ENCODE assay signal across 14 mouse cellular contexts in the genomic region with DNA sequence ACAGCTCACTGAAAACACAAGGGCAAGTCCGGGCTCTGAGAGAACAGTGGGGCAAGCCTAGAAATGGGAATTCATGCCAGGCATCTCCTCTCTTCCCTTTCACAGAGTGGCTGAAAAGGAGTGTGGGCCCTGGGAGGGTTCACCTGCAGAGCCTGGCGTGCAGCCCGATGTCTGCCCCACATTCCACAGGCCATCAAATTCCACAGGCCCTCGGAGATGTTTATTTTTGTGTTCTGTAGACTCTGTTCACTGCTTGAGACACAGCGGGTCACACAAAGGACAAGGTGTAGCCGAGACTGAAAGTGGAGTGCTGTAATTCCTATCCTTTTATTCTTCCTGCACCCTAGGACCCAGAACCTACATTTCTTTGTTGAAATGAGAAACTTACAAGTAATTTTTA. TPM values are rescaled to one million over a fixed set of nuclear protein-coding genes. Genes with fewer than 3 reads are reported as not detected.
A peak's percentile ranks its signal among the peaks of the same experiment; 100 is the strongest.
DNase-seq lines count a peak whose midpoint lies in the region; ATAC-seq and TF ChIP-seq lines count a peak whose summit lies in the region.
"Had no signal": no experiment of that assay in that cellular context is flagged by ENCODE, and none has a peak within 500 bp of the region (broad histone marks: within the 10 kb centered on the region; RNA-seq: fewer than 3 reads in every experiment).

No protein-coding gene starts in this region.

- H3K9ac ChIP-seq in intestine, embryonic 15.5 days: no peak overlapping the region
- H3K9ac ChIP-seq in intestine, postnatal 0 days (ENCODE audit: low read depth, low read length): no peak overlapping the region
- H3K9ac ChIP-seq: embryonic facial prominence, embryonic 15.5 days; forebrain, embryonic 15.5 days; hindbrain, embryonic 13.5 days; liver, embryonic 12.5 days had no signal

- WGBS in intestine, embryonic 15.5 days: 34% methylated on average over 6 of the region's 6 CpGs
- WGBS in intestine, postnatal 0 days: 35% methylated on average over 6 of the region's 6 CpGs
- 43% methylated on average over 6 of the region's 6 CpGs for WGBS in kidney, adult 2 months

- no peaks in the 10 kb centered on the region for H3K9me3 ChIP-seq in intestine, embryonic 15.5 days
- no peaks in the 10 kb centered on the region for H3K9me3 ChIP-seq in intestine, postnatal 0 days (ENCODE audit: control insufficient read depth)
- H3K9me3 ChIP-seq: embryonic facial prominence, embryonic 15.5 days; forebrain, embryonic 15.5 days; hindbrain, embryonic 13.5 days; liver, embryonic 12.5 days; midbrain, embryonic 10.5 days had no signal

- H3K4me3 ChIP-seq in intestine, embryonic 15.5 days (replicated peaks): no peak overlapping the region
- no peak overlapping the region for H3K4me3 ChIP-seq in intestine, postnatal 0 days (ENCODE audit: low read depth, low read length)
- H3K4me3 ChIP-seq in kidney, adult 2 months (ENCODE audit: insufficient read depth, low read depth, low read length): no peak overlapping the region
- H3K4me3 ChIP-seq: embryonic facial prominence, embryonic 15.5 days; forebrain, embryonic 15.5 days; hindbrain, embryonic 13.5 days; liver, embryonic 12.5 days; midbrain, embryonic 10.5 days had no signal

- ATAC-seq in intestine, embryonic 15.5 days: peak; percentile 48; the same call in 1 of the 2 replicates
- ATAC-seq in intestine, postnatal 0 days: no peak
- ATAC-seq in frontal cortex, adult (ENCODE audit: low TSS enrichment): no peak
- ATAC-seq: forebrain, embryonic 15.5 days; liver, embryonic 12.5 days had no signal

- H3K4me2 ChIP-seq in intestine, embryonic 15.5 days (replicated peaks): no peak overlapping the region
- H3K4me2 ChIP-seq in intestine, postnatal 0 days (replicated peaks; ENCODE audit: low read depth): no peak overlapping the region
- H3K4me2 ChIP-seq: embryonic facial prominence, embryonic 15.5 days; forebrain, embryonic 15.5 days; hindbrain, embryonic 13.5 days; liver, embryonic 12.5 days had no signal

- no peaks in the 10 kb centered on the region for H3K27me3 ChIP-seq in intestine, embryonic 15.5 days (replicated peaks)
- H3K27me3 ChIP-seq in intestine, postnatal 0 days (replicated peaks; ENCODE audit: control insufficient read depth, insufficient read depth, low read length): no peaks in the 10 kb centered on the region
- H3K27me3 ChIP-seq in kidney, adult 2 months (replicated peaks; ENCODE audit: control insufficient read depth, insufficient read depth, low read length): no peaks in the 10 kb centered on the region
- H3K27me3 ChIP-seq: embryonic facial prominence, embryonic 15.5 days; forebrain, embryonic 15.5 days; hindbrain, embryonic 13.5 days; liver, embryonic 12.5 days had no signal

- no peak for TF ChIP-seq CTCF in intestine, postnatal 0 days (IDR thresholded peaks at IDR 0.05; ENCODE audit: low read depth)
- TF ChIP-seq CTCF in kidney, adult 2 months (conservative IDR thresholded peaks at IDR 0.05; ENCODE audit: insufficient read depth, insufficient read length, low read depth, low read length): no peak

- DNase-seq in kidney, adult 2 months: peak; percentile 93
- DNase-seq in kidney, postnatal 36 days: peak; percentile 85 to 90
- peak; percentile 72 for DNase-seq in lung, postnatal 36 days
- no peak for DNase-seq in spleen, postnatal 10 days (ENCODE audit: low spot score in 2 of 2)
- DNase-seq: adrenal gland, adult 8-10 months; gastrocnemius, postnatal 25 days had no signal

- no peak for TF ChIP-seq POLR2A in kidney, adult 2 months (IDR thresholded peaks at IDR 0.05; ENCODE audit: low read depth, low read length)

- H3K36me3 ChIP-seq in intestine, embryonic 15.5 days: no peaks in the 10 kb centered on the region
- H3K36me3 ChIP-seq in intestine, postnatal 0 days (ENCODE audit: control insufficient read depth, insufficient read depth): no peaks in the 10 kb centered on the region
- no peaks in the 10 kb centered on the region for H3K36me3 ChIP-seq in kidney, adult 2 months (ENCODE audit: control insufficient read depth, insufficient read depth, low read length)
- H3K36me3 ChIP-seq: embryonic facial prominence, embryonic 15.5 days; forebrain, embryonic 15.5 days; hindbrain, embryonic 13.5 days; liver, embryonic 12.5 days; midbrain, embryonic 10.5 days had no signal

- H3K27ac ChIP-seq in intestine, embryonic 15.5 days: no peak overlapping the region
- H3K27ac ChIP-seq in intestine, postnatal 0 days (ENCODE audit: low read depth, low read length): no peak overlapping the region
- H3K27ac ChIP-seq in kidney, adult 2 months (ENCODE audit: insufficient read depth, low read depth, low read length): peak overlapping the region; percentile 88
- H3K27ac ChIP-seq: embryonic facial prominence, embryonic 15.5 days; forebrain, embryonic 15.5 days; hindbrain, embryonic 13.5 days; liver, embryonic 12.5 days; midbrain, embryonic 10.5 days had no signal

- 0 out of 2 replicates have a peak, but pooled peaks cover 5% of the 10 kb centered on the region for H3K4me1 ChIP-seq in intestine, embryonic 15.5 days (replicated peaks)
- no peaks in the 10 kb centered on the region for H3K4me1 ChIP-seq in intestine, postnatal 0 days (replicated peaks; ENCODE audit: control insufficient read depth, insufficient read depth, low read length)
- H3K4me1 ChIP-seq in kidney, adult 2 months (ENCODE audit: control insufficient read depth, insufficient read depth, low read length): peaks cover 26% of the 10 kb centered on the region
- H3K4me1 ChIP-seq: embryonic facial prominence, embryonic 15.5 days; forebrain, embryonic 15.5 days; hindbrain, embryonic 13.5 days; midbrain, embryonic 10.5 days had no signal

RNA-seq across cellular contexts. Expression of gene Slc16a12, which starts 40.8 kb away (rescaled TPM):
- polyA plus RNA-seq in intestine, embryonic 15.5 days (2015; fragmentation: Nextera tagmentation; extraction: Ambion mirVana): 6.9 and 8.5 TPM in 2 replicates
- polyA plus RNA-seq in intestine, postnatal 0 days (2015; fragmentation: Nextera tagmentation; extraction: Ambion mirVana): 5.3 and 6.8 TPM in 2 replicates
- polyA plus RNA-seq in kidney, adult 2 months (2012; rRNA removed): 59.6 and 61.4 TPM in 2 replicates

Comparison
In these comparisons a context has a peak if more than half of its experiments do, and no peak if none do; other contexts are left out.
1. DNase-seq: peak in kidney, adult 2 months (single experiment), kidney, postnatal 36 days (2 of 2) and lung, postnatal 36 days (single experiment); none in spleen, postnatal 10 days (0 of 2).